Mouse (Mus musculus) spleen, postnatal 36 days (tissue): Measurements from ENCODE around the gene Rmi1.
"Not testable (repeated sequence)": the region's sequence is repeated elsewhere in the genome, so short reads cannot be mapped to it uniquely, and the experiment has no call there.

Experiments
- DNase-seq, 2 experiments: peaks; one replicate each; pipeline ENCODE4 v3.0.0; 2022; ENCODE audit warnings: low spot score in 2 of 2, mixed read lengths in 1 of 2

Gene Rmi1

GRCm38 (mm10) chr13:58402003-58402743 lies at the start of gene Rmi1:
Gene Rmi1, plus strand, starts transcription at chr13:58402248.
- peak; percentile 95 to 96 for DNase-seq

- DNase-seq, result no peak
Observed at GRCm38 (mm10) chr13:58352996-58353395, 49.1 kb upstream of the Rmi1 start.

DNA sequence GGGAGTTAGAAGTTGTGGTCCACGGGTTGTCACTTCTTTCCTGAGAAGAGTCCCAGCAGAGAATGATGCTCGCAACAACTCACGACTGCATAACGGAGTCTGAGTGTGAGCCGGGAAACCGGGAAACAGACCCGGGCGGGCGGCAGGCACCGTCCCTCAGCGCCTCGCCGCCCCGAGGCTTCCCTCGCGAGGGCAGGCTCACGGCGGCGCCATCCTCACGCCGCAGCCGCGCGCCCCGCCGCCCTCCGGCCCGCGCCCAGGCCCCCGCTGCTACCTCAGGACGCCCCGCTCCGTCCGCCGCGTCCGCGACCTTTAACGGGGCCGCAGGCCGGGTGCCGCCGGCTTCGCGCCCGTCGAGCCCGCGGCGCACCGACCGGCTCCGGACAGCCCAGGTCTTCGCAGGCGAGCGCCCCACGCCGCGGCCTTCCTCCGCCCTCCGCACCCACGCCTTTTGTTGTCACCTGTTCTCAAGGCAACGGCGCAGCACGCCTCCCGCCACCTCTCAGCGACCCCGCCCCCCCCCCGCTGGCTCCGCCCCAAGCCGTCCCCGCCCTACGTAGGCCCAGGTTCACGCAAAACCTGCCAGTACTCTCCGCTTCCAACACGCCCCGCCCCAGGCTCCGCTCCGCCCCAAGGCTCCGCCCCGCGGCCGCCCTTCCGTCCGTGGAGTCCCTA lies 43.3 kb upstream of the Rmi1 start, which contains the start of gene Kif27:
Kif27 (minus strand) TSS at position 494 of the 675 bp plus-strand sequence.
- DNase-seq, result peak; percentile 84 to 89

DNA sequence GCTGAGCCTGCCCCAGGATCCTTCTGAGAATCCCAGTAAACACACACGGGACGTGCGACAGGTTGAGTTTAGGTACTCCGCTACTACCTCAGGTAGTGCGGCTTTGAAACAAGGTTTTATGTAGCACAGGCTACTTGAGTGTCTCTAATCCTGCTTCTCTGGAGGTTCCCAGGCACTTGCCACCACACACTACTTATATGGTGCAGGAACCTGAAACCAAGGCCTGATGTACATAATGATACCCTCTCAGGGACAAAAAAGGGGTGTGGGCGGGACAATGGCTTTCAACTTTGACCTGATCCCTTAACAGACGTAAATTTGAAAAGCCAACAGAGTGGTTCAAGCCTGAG lies 42.8 kb upstream of the Rmi1 start:
- DNase-seq, result no peak

DNA sequence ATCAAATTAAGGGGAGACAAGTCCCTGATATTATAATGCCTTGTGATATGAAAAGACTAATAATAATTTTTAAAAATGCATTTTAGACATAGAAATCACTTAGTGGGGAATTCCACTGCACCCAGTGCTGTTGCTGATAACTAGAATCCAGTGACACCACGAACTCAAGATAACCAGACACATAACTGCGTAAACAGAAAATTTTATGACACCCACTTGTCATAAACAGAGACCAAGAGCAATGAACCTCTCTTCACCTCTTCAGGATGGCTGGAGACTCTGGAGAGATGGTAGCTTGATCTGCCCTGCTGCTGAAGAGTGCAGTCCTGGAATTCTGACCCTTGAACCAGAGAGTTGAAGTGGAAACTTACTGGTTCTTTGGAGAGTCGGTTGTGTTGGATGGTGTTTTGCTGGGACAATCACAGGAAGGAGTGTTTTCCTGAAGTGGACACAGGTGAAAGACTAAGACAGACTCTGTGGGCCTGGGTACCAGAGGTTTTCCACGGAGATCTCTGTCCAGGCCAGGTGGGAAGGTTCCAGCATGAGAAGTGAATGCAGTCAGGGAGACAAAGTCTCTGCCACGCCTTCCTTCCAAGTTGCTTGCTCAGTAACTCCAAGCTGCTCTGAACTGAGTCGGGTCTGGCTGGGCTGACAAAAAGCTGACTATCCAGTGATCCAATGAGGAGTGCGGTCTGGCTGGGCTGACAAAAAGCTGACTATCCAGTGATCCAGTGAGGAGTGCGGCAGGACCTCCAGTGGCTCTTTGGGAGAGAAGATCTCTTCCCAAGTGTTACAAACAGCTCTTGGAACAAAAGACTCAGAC lies 37.5 kb upstream of the Rmi1 start:
- DNase-seq, result no peak

- DNase-seq, result not testable (repeated sequence)
Observed at GRCm38 (mm10) chr13:58365179-58365578, 36.9 kb upstream of the Rmi1 start.

DNA sequence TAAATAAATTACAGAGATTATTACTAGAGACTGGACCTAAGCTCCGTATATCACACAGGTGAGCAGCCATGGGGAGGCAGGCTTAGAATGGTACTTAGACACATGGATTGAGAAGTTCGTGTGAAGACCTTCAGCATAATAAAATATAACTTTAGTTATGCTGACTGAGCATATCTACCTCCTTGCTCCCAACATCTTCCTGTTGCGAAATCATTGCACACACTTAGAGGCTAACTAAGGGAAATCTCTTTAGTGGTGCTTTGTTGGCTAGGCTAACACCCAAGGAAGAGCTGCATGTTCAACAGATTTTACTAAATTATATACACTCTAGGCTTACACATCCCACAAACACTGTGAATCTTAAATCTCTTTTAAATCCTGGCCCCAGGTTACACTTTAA lies 35.7 kb upstream of the Rmi1 start:
- no peak for DNase-seq

DNA sequence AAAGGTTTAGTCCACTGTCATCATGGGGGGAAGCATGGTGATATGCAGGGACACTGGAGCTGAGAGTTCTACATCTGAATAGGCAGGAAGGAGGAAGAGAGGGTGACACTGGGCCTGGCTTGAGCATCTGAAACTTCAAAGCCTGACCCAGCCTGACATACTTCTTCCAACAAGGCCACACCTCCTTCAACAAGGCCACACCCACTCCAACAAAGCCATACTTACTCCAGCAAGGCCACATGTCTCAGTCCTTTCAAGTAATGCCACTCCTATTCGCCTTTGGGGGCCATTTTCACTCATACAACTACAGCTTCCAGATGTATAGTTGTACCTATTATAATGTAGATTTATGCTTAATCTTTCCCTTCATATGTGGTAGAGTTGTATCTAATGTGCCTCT lies 34.4 kb upstream of the Rmi1 start:
- DNase-seq, result no peak

- no peak for DNase-seq
Observed at GRCm38 (mm10) chr13:58368835-58369234, 33.2 kb upstream of the Rmi1 start.

GRCm38 (mm10) chr13:58372278-58373152 lies 29.5 kb upstream of the Rmi1 start:
- DNase-seq, result no peak

GRCm38 (mm10) chr13:58373153-58373470 lies 28.9 kb upstream of the Rmi1 start:
- no peak for DNase-seq

DNA sequence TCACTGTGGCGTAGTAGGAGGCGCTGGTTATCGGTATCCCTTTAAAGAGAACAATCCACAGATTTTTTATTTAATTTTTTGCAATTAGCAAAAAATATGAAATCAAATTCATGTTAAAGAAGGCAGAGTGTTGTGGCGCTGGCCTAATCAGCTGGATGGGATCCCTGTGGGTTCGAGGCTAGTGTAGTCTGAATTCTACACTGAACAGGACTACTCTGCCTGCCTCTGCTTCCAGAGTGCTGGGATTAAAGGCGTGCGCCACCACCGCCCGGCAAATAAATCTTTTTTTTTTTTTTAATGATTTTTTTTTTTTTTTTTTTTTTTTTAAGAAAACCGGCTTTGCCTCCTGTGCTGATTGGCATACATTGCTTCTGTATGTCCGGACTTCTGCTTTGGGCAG lies 17.7 kb upstream of the Rmi1 start:
- DNase-seq, result no peak

DNA sequence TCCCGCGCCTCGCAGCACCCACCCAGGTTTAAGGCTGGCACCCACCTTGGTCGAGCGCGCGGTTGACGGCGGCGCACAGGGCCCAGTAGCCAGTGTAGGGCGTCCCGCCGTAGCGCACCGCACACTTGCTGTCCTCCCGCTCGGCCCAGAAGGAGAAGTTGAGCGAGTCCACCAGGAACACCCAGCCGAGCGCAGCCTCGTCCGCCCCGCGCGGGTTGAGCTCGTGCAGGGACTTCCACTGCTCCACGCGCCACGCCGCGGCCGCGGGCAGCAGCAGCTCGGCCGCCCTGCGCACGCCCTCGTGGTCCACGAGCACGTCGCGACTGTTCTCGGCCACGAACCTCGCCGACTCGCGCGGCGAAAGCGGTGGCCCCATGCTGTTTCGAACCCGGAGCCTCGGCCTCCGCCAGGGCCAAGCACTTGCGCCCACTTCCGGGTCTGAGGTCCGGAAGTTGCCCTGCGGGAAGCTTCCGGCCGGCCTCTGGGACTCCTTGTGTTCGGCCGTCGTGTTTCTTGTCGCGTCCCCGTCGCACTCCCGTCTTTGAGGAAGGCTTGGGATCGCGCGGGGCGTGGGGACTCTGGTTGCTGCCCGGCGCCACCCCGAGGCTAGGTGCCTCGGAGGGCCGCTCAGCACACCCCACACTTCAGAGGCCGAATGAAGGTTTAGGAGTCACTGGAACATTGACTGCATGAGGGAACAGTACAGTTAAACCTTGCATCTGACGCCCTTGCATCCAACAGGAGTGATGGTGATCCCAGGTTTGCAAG lies 17.1 kb upstream of the Rmi1 start, which contains the start of gene 2210016F16Rik:
2210016F16Rik (minus strand) TSS at position 447 of the 768 bp plus-strand sequence.
- DNase-seq, result peak; percentile 58 to 60

- no peak for DNase-seq
Observed at GRCm38 (mm10) chr13:58385547-58385920, 16.5 kb upstream of the Rmi1 start.

DNA sequence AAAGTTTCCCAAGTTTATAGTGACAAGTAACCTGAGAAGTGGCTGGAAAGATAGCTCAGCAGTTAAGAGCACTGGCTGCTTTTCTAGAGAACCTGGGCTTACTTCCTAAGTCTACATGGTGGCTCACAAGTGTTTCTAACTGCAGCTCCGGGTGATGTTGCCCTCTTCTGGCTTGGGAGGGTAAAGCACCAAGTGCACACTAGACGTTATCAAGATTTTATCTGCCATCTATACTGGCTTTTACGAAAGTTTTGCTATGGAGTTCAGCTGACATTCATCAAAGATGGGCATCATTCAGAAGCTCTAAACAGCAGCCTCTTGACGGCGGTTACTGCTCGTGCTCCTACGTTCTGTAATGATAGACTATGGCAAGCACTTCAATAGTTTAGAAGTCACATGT lies 14.1 kb upstream of the Rmi1 start:
- DNase-seq, result peak; percentile 66 to 73

- no peak for DNase-seq
Observed at GRCm38 (mm10) chr13:58388379-58388778, 13.7 kb upstream of the Rmi1 start.

GRCm38 (mm10) chr13:58389324-58389951 lies 12.6 kb upstream of the Rmi1 start:
- DNase-seq, result no peak

GRCm38 (mm10) chr13:58394392-58394791 lies 7.7 kb upstream of the Rmi1 start:
- DNase-seq, result not testable (repeated sequence)

GRCm38 (mm10) chr13:58397651-58398050 lies 4.4 kb upstream of the Rmi1 start:
- DNase-seq, result no peak

DNA sequence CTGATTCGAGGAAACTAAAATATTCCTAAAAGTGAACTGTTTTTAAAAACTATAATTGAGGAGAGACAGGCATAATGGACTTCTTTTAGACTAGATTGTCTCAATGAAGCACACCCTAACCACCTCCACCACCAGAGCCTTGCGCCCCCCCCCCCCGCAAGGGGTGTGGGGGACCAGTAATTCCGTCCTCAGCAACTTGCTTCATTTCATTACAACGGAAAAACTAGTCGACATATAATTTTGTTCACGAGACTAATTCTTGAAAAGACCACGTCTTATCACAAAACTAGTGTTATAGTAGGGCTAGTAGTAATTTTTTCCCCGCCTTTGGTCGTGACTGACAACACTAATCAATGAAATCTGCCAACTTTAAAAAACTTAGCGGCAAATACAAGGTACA lies 1.5 kb upstream of the Rmi1 start:
- DNase-seq, result no peak
